Mouse (Mus musculus) heart, postnatal 14 days (tissue): ENCODE data around the gene Arpc2. TPM values are rescaled to one million over a fixed set of nuclear protein-coding genes. Genes with fewer than 3 reads are reported as not detected.

Experiments
- DNase-seq, 2 experiments: peaks; one replicate each; pipeline ENCODE4 v3.0.0; 2021 to 2022
- intact Hi-C: fragments of 180-260 bp; cut with DNase I; formaldehyde crosslinking; loops from one replicate; pipeline ENCODE4 v1.15.1; 2025
- total RNA-seq, 2 experiments: library from RNA; stranded (reverse); gene quantifications; 2 replicates each; pipeline ENCODE4 v1.2.3; 2021

Arpc2 gene
- total RNA-seq, 2 experiments from 2014 or later: 143 to 165 TPM

GRCm38 (mm10) chr1:74236590-74237317 is 870 bp downstream of the Arpc2 start:
- intact Hi-C loops: no loop called here
- DNase-seq: peak; percentile 53 to 64

- intact Hi-C loops: loop anchor here (2.0 kb wide), 1 partner anchor 43 kb away; no protein-coding TSS in a partner anchor
- DNase-seq: no peak
These were observed 1.8 kb downstream of the Arpc2 start for GRCm38 (mm10) chr1:74237671-74238070.

- intact Hi-C loops: loop anchor here (2.0 kb wide), 1 partner anchor 43 kb away; no protein-coding TSS in a partner anchor
- no peak for DNase-seq
These were observed 2.3 kb downstream of the Arpc2 start for GRCm38 (mm10) chr1:74238136-74238535.

- no peak for DNase-seq
- intact Hi-C loops: loop anchor here (2.0 kb wide), 1 partner anchor 42 kb away; no protein-coding TSS in a partner anchor
These were observed 3.3 kb downstream of the Arpc2 start for GRCm38 (mm10) chr1:74239162-74239561.

GRCm38 (mm10) chr1:74239618-74240017 is 3.7 kb downstream of the Arpc2 start:
- intact Hi-C loops: loop anchor here (2.0 kb wide), 1 partner anchor 41 kb away; no protein-coding TSS in a partner anchor
- DNase-seq: peak; percentile 22 to 32

- intact Hi-C loops: no loop called here
- peak; percentile 13 to 51 for DNase-seq
These were observed 4.4 kb downstream of the Arpc2 start for GRCm38 (mm10) chr1:74240311-74240710.

GRCm38 (mm10) chr1:74240832-74241231 is 4.9 kb downstream of the Arpc2 start:
- intact Hi-C loops: no loop called here
- no peak for DNase-seq

GRCm38 (mm10) chr1:74245525-74245924 is 9.6 kb downstream of the Arpc2 start:
- intact Hi-C loops: no loop called here
- no peak for DNase-seq

- DNase-seq: peak; percentile 37 to 41
- intact Hi-C loops: no loop called here
These were observed 12.9 kb downstream of the Arpc2 start for GRCm38 (mm10) chr1:74248799-74249198.

- no peak for DNase-seq
- intact Hi-C loops: no loop called here
These were observed 13.6 kb downstream of the Arpc2 start for GRCm38 (mm10) chr1:74249331-74249980.

- no peak for DNase-seq
- intact Hi-C loops: no loop called here
These were observed 14.2 kb downstream of the Arpc2 start for GRCm38 (mm10) chr1:74250096-74250495.

- no peak for DNase-seq
- intact Hi-C loops: no loop called here
These were observed 19.9 kb downstream of the Arpc2 start for GRCm38 (mm10) chr1:74255704-74256345.

GRCm38 (mm10) chr1:74256782-74257181 is 20.9 kb downstream of the Arpc2 start:
- no peak for DNase-seq
- intact Hi-C loops: no loop called here

- no peak for DNase-seq
- intact Hi-C loops: no loop called here
These were observed 26.6 kb downstream of the Arpc2 start for GRCm38 (mm10) chr1:74262510-74262909.

GRCm38 (mm10) chr1:74268750-74269149 is 32.9 kb downstream of the Arpc2 start:
- intact Hi-C loops: loop anchor here (5.0 kb wide), 1 partner anchor 61 kb away; no protein-coding TSS in a partner anchor
- DNase-seq: no peak

GRCm38 (mm10) chr1:74271659-74272058 is 35.8 kb downstream of the Arpc2 start:
- intact Hi-C loops: no loop called here
- no peak for DNase-seq

- intact Hi-C loops: no loop called here
- DNase-seq: no peak
These were observed 39.1 kb downstream of the Arpc2 start for GRCm38 (mm10) chr1:74275015-74275414.

GRCm38 (mm10) chr1:74277041-74277440 is 41.2 kb downstream of the Arpc2 start:
- DNase-seq: no peak
- intact Hi-C loops: no loop called here

- intact Hi-C loops: no loop called here
These were observed 42.1 kb downstream of the Arpc2 start for GRCm38 (mm10) chr1:74277883-74278537.

GRCm38 (mm10) chr1:74278538-74278937 is 42.7 kb downstream of the Arpc2 start, which contains the start of gene Gpbar1:
TSS of gene Gpbar1 (plus strand) at chr1:74278550.
- no peak for DNase-seq
- intact Hi-C loops: no loop called here

More at GRCm38 (mm10) chr1:74277883-74278537, 42.1 kb downstream of the Arpc2 start:
- no peak for DNase-seq

GRCm38 (mm10) chr1:74278988-74279387 is 43.1 kb downstream of the Arpc2 start:
- DNase-seq: no peak
- intact Hi-C loops: no loop called here
